Mouse (Mus musculus) limb, embryonic 13.5 days (tissue): ENCODE results near the gene Prps1l1. TPM values are rescaled to one million over a fixed set of nuclear protein-coding genes. Genes with fewer than 3 reads are reported as not detected.

Source experiments
- ATAC-seq: fragments of 200-750 bp; cut with Nextera tagmentation; 2 replicates; pipeline ENCODE4 v1.8.0; 2017; ENCODE audit warnings: low read depth, moderate number of reproducible peaks, moderate TSS enrichment; ENCODE audit not compliant: low FRiP score
- H3K27ac ChIP-seq: fragments of 300-500 bp; sonication (generic); 2 replicates; pipeline ENCODE4 v1.5.1; 2015; ENCODE audit warnings: inconsistent platforms, mild to moderate bottlenecking, moderate library complexity
- H3K27me3 ChIP-seq: fragments of 300-500 bp; sonication (generic); 2 replicates; pipeline ENCODE4 v1.6.1; 2015; ENCODE audit warnings: mild to moderate bottlenecking, inconsistent platforms
- H3K36me3 ChIP-seq: fragments of 300-500 bp; sonication (generic); 2 replicates; pipeline ENCODE4 v1.6.1; 2015; ENCODE audit warnings: inconsistent platforms, mild to moderate bottlenecking, moderate library complexity
- H3K4me1 ChIP-seq: fragments of 300-500 bp; sonication (generic); 2 replicates; pipeline ENCODE4 v1.6.1; 2015; ENCODE audit warnings: inconsistent platforms
- H3K4me2 ChIP-seq: fragments of 300-500 bp; sonication (generic); replicated peaks from 2 replicates; pipeline ENCODE4 v1.6.1; 2015; ENCODE audit warnings: inconsistent platforms, mild to moderate bottlenecking, moderate library complexity
- H3K4me3 ChIP-seq: fragments of 300-500 bp; sonication (generic); 2 replicates; pipeline ENCODE4 v1.5.1; 2015; ENCODE audit warnings: moderate library complexity, mild to moderate bottlenecking, inconsistent platforms
- H3K9ac ChIP-seq: fragments of 300-500 bp; sonication (generic); 2 replicates; pipeline ENCODE4 v1.6.1; 2015; ENCODE audit warnings: mild to moderate bottlenecking, inconsistent platforms
- H3K9me3 ChIP-seq: fragments of 300-500 bp; sonication (generic); 2 replicates; pipeline ENCODE4 v1.6.1; 2016; ENCODE audit warnings: inconsistent platforms
- WGBS: fragments of 180-500 bp; shearing (Covaris S2); methylation state at CpG from one replicate; pipeline ENCODE4 v1.1.7; 2015; 5-methylcytosine and 5-hydroxymethylcytosine counted together
- polyA plus RNA-seq: library from polyadenylated mRNA; unstranded; fragments of >200 nt; fragmentation: Nextera tagmentation; extraction: Ambion mirVana; gene quantifications from 2 replicates; pipeline ENCODE4 v1.2.1, GENCODE M21; 2015

The Prps1l1 gene
- polyA plus RNA-seq, 1 experiment from 2014 or later: not detected

GRCm38 (mm10) chr12:35007851-35008250 lies 23.3 kb downstream of the Prps1l1 start:
- Histone ChIP-seq H3K4me2 (no peak overlapping the region), H3K9me3 (no peaks in the 10 kb centered on the region), H3K4me1 (peaks cover 4% of the 10 kb centered on the region; the same call in 1 of the 2 replicates), H3K9ac (no peak overlapping the region), H3K27me3 (no peaks in the 10 kb centered on the region), H3K27ac (no peak overlapping the region), H3K4me3 (no peak overlapping the region), H3K36me3 (no peaks in the 10 kb centered on the region)
- ATAC-seq: no peak
- WGBS: 81% methylated on average over 1 of the region's 1 CpGs

GRCm38 (mm10) chr12:35008340-35009137 lies 24.0 kb downstream of the Prps1l1 start:
- Histone ChIP-seq H3K4me1 (peaks cover 4% of the 10 kb centered on the region; the same call in 1 of the 2 replicates), H3K27ac (no peak overlapping the region), H3K36me3 (no peaks in the 10 kb centered on the region), H3K9ac (no peak overlapping the region), H3K4me2 (no peak overlapping the region), H3K27me3 (no peaks in the 10 kb centered on the region), H3K9me3 (no peaks in the 10 kb centered on the region), H3K4me3 (no peak overlapping the region)
- no peak for ATAC-seq
- 63% methylated on average over 11 of the region's 11 CpGs for WGBS

GRCm38 (mm10) chr12:35011462-35011861 lies 26.9 kb downstream of the Prps1l1 start:
- Histone ChIP-seq H3K4me1 (peaks cover 4% of the 10 kb centered on the region; the same call in 1 of the 2 replicates), H3K4me2 (no peak overlapping the region), H3K27ac (no peak overlapping the region), H3K9ac (no peak overlapping the region), H3K9me3 (no peaks in the 10 kb centered on the region), H3K27me3 (no peaks in the 10 kb centered on the region), H3K36me3 (no peaks in the 10 kb centered on the region), H3K4me3 (no peak overlapping the region)
- 64% methylated on average over 1 of the region's 1 CpGs for WGBS
- ATAC-seq: no peak

GRCm38 (mm10) chr12:35013950-35014349 lies 29.4 kb downstream of the Prps1l1 start:
- Histone ChIP-seq H3K9me3 (no peaks in the 10 kb centered on the region), H3K4me3 (no peak overlapping the region), H3K36me3 (no peaks in the 10 kb centered on the region), H3K4me2 (no peak overlapping the region), H3K9ac (no peak overlapping the region), H3K27me3 (no peaks in the 10 kb centered on the region), H3K27ac (no peak overlapping the region), H3K4me1 (no peaks in the 10 kb centered on the region)
- no peak for ATAC-seq
- 66% methylated on average over 2 of the region's 2 CpGs for WGBS

GRCm38 (mm10) chr12:35016056-35016455 lies 31.5 kb downstream of the Prps1l1 start:
- H3K9me3 ChIP-seq: no peaks in the 10 kb centered on the region
- WGBS: 64% methylated on average over 3 of the region's 3 CpGs
- H3K27me3 ChIP-seq: no peaks in the 10 kb centered on the region
- H3K4me1 ChIP-seq: no peaks in the 10 kb centered on the region
- H3K4me3 ChIP-seq: no peak overlapping the region
- no peak overlapping the region for H3K4me2 ChIP-seq
- no peak overlapping the region for H3K27ac ChIP-seq
- no peaks in the 10 kb centered on the region for H3K36me3 ChIP-seq
- H3K9ac ChIP-seq: no peak overlapping the region
- no peak for ATAC-seq

GRCm38 (mm10) chr12:35016481-35017250 lies 32.1 kb downstream of the Prps1l1 start:
- H3K4me3 ChIP-seq: no peak overlapping the region
- 76% methylated on average over 9 of the region's 9 CpGs for WGBS
- no peaks in the 10 kb centered on the region for H3K27me3 ChIP-seq
- no peak for ATAC-seq
- H3K36me3 ChIP-seq: no peaks in the 10 kb centered on the region
- H3K4me1 ChIP-seq: no peaks in the 10 kb centered on the region
- no peak overlapping the region for H3K9ac ChIP-seq
- H3K4me2 ChIP-seq: no peak overlapping the region
- H3K9me3 ChIP-seq: no peaks in the 10 kb centered on the region
- H3K27ac ChIP-seq: no peak overlapping the region

GRCm38 (mm10) chr12:35018679-35019237 lies 34.2 kb downstream of the Prps1l1 start:
- H3K27me3 ChIP-seq: no peaks in the 10 kb centered on the region
- no peaks in the 10 kb centered on the region for H3K4me1 ChIP-seq
- no peaks in the 10 kb centered on the region for H3K9me3 ChIP-seq
- ATAC-seq: no peak
- H3K36me3 ChIP-seq: no peaks in the 10 kb centered on the region
- no peak overlapping the region for H3K4me2 ChIP-seq
- H3K4me3 ChIP-seq: no peak overlapping the region
- H3K27ac ChIP-seq: no peak overlapping the region
- H3K9ac ChIP-seq: no peak overlapping the region
- 82% methylated on average over 9 of the region's 9 CpGs for WGBS

- Histone ChIP-seq H3K27ac (no peak overlapping the region), H3K36me3 (no peaks in the 10 kb centered on the region), H3K27me3 (no peaks in the 10 kb centered on the region), H3K4me3 (no peak overlapping the region), H3K9me3 (no peaks in the 10 kb centered on the region), H3K9ac (no peak overlapping the region), H3K4me1 (no peaks in the 10 kb centered on the region), H3K4me2 (no peak overlapping the region)
- no peak for ATAC-seq
- 81% methylated on average over 9 of the region's 9 CpGs for WGBS
Measured at GRCm38 (mm10) chr12:35021285-35021684, 36.7 kb downstream of the Prps1l1 start.

GRCm38 (mm10) chr12:35022066-35022465 lies 37.5 kb downstream of the Prps1l1 start:
- no peak overlapping the region for H3K4me3 ChIP-seq
- H3K36me3 ChIP-seq: no peaks in the 10 kb centered on the region
- H3K9ac ChIP-seq: no peak overlapping the region
- H3K4me2 ChIP-seq: no peak overlapping the region
- no peaks in the 10 kb centered on the region for H3K4me1 ChIP-seq
- no peak for ATAC-seq
- H3K27ac ChIP-seq: no peak overlapping the region
- no peaks in the 10 kb centered on the region for H3K27me3 ChIP-seq
- 57% methylated on average over 10 of the region's 10 CpGs for WGBS
- H3K9me3 ChIP-seq: no peaks in the 10 kb centered on the region

GRCm38 (mm10) chr12:35025916-35026432 lies 41.4 kb downstream of the Prps1l1 start:
- 66% methylated on average over 4 of the region's 4 CpGs for WGBS
- no peak overlapping the region for H3K4me3 ChIP-seq

GRCm38 (mm10) chr12:35027533-35027932 lies 43.0 kb downstream of the Prps1l1 start:
- Histone ChIP-seq H3K27me3 (no peaks in the 10 kb centered on the region), H3K4me1 (no peaks in the 10 kb centered on the region), H3K9ac (no peak overlapping the region), H3K4me2 (no peak overlapping the region), H3K4me3 (no peak overlapping the region), H3K27ac (no peak overlapping the region), H3K36me3 (no peaks in the 10 kb centered on the region), H3K9me3 (no peaks in the 10 kb centered on the region)
- ATAC-seq: no peak
- WGBS: 61% methylated on average over 1 of the region's 1 CpGs

More at GRCm38 (mm10) chr12:35025916-35026432, 41.4 kb downstream of the Prps1l1 start:
- H3K27me3 ChIP-seq: no peaks in the 10 kb centered on the region
- H3K4me1 ChIP-seq: no peaks in the 10 kb centered on the region
- no peak overlapping the region for H3K27ac ChIP-seq
- no peak overlapping the region for H3K9ac ChIP-seq
- ATAC-seq: no peak
- H3K4me2 ChIP-seq: no peak overlapping the region
- no peaks in the 10 kb centered on the region for H3K9me3 ChIP-seq
- H3K36me3 ChIP-seq: no peaks in the 10 kb centered on the region
